Mouse (Mus musculus): ENCODE results near the gene Hist1h2bc.
"Not testable (repeated sequence)": the region's sequence is repeated elsewhere in the genome, so short reads cannot be mapped to it uniquely, and the experiment has no call there.

Gene Hist1h2bc

GRCm38 (mm10) chr13:23683755-23684281 is at the start of gene Hist1h2bc, which contains the start of gene Hist1h2ac:
Gene Hist1h2bc, plus strand, starts transcription at chr13:23684199.
Gene Hist1h2ac, minus strand, starts transcription at chr13:23683948.
- peak; percentile 87 to 88 for DNase-seq (ENCODE audit: low spot score in 2 of 2)

DNA sequence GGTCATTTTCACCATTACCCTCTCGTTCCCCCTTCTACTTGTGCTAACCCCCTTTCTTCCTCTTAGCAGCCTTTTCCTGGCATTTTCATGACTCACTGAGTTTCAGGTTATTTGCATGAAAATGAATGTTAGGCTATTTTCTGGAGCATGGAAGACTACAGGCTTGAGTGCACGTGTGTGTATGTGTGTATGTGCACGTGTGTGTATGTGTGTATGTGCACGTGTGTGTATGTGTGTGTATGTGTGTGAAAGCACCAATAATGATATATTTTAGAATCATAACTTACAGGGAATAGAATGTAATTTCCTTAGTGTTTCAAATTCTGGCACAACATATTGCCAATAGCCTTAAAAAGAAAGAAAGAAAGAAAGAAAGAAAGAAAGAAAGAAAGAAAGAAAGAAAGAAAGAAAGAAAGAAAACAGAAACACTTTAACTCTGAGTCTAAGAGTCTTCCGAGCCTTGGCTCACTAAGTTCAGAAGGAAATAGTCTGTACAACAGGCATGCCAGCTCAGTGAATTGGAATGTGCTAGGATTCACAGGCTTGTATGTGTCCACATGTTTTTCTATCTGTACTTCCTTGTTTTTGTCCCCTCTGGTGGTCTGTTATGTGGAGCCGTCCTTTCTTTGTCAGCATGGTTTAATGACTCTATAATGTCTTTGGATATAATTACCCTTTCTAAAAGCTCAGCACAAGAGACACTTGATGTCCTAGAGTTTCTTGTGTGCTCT is 24.2 kb upstream of the Hist1h2bc start:
- no peak for DNase-seq (ENCODE audit: low spot score in 2 of 2)

GRCm38 (mm10) chr13:23662536-23662935 is 21.5 kb upstream of the Hist1h2bc start:
- no peak for DNase-seq (ENCODE audit: low spot score in 2 of 2)

DNA sequence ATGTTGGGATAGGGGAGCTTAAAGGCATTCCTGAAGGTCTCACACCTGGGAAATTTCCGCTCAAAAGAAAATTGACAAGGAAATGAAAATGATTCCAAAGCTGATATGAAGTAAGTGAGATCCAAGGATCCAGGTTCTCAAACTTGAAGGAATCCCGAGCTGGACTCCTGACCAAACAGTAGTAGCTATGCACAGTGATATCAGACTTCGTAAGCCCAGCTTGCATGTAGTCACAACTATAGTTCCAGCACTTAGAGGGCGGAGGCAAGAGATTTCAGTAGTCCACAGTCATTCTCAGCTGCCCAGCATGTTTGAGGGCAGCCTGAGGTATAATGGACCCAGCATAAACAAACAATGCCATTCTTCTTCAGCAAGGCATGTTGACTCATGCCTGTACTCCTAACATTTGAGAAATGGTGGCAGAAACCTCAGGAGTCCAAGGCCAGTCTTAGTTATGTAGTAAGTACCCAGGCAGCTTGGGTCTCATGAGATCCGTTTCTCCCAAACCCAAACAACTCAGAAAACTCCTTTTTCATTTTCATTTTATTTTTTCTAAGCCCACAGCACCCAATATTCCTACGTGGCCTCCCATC is 1.9 kb upstream of the Hist1h2bc start:
- no peak for DNase-seq (ENCODE audit: low spot score in 2 of 2)

DNA sequence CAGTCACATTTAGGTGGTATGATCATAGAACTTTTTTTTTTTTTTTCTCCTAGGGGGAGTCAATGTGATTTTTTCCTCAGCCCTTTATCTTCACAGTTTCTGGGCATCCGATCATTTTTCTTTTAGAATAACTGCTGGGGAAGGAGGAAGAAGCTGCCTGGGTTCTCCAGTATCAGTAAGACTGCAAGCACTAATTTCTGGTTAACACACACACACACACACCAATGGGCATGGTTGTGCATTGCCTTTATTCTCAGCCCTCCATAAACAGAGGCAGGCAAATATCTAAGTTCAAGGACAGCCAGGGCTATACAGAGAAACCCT is 1.4 kb upstream of the Hist1h2bc start:
- DNase-seq (ENCODE audit: low spot score in 2 of 2) = no peak

DNA sequence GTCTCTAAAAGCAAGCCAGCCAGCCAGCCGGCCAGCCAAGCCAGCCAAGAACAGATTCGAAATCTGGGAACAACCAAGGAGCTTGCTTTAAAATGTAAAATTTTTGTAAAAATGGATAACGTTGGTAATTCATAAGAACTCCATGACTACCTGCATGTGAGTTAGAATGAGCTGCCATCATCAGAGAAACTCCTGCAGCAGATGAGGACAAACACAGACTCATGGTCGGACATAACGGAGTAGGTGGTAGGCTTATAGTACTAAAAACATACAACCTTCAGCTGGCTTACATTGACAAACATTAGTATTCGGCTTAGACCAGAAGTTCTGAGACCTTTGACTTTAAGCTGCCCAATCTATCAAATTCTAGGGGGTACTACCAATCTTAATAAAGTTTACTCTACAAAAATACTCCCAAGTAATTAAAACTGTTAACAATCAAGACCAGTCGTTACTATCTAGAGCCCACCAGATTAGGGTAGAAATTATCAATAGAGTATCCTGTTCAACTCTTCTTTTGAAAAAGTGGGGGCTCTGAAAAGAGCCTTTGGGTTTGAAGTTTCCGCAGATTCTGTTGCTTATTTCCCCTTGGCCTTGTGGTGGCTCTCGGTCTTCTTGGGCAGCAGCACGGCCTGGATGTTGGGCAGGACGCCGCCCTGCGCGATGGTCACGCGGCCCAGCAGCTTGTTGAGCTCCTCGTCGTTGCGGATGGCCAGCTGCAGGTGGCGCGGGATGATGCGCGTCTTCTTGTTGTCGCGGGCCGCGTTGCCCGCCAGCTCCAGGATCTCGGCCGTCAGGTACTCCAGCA is 848 bp upstream of the Hist1h2bc start:
- DNase-seq (ENCODE audit: low spot score in 2 of 2) = not testable (repeated sequence)

DNA sequence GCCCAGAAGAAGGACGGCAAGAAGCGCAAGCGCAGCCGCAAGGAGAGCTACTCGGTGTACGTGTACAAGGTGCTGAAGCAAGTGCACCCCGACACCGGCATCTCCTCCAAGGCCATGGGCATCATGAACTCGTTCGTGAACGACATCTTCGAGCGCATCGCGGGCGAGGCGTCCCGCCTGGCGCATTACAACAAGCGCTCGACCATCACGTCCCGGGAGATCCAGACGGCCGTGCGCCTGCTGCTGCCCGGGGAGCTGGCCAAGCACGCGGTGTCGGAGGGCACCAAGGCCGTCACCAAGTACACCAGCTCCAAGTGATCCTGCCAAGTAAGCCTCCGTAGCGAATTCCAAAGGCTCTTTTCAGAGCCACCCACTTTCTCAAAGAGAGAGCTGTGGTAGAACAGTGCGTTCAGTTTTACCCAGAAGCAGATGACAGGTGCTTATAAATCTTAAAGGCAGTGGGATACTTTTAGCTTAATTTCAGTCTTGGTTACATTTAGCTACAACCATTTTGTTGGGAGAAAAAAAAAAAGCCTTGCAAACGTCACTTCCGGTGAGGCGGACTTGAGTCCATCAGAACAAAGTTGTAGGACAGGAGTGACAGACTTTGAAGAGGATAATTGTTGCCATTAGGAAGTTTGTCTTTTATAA is 421 bp downstream of the Hist1h2bc start:
- DNase-seq (ENCODE audit: low spot score in 2 of 2) = peak; percentile 65 to 75

- DNase-seq (ENCODE audit: low spot score in 2 of 2) = peak; percentile 7 to 16
Observed at GRCm38 (mm10) chr13:23685121-23685861, 1.3 kb downstream of the Hist1h2bc start.

DNA sequence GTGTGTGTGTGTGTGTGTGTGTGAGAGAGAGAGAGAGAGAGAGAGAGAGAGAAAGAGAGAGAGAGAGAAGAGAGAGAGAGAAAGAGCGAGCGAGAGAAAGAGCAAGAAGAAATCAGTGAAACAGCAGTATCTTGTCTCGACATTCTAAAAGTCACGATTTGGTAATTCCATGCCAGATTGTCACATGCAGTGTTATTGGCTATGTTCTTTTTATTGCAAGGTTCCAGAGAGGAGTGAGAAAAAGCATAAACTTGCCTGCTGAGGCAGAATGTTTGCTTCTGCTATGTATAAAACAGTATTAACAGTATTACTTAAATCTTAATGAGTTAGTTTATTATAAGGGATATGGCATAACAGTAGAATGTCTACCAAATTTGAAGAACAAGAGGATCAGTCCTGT is 2.0 kb downstream of the Hist1h2bc start:
- no peak for DNase-seq (ENCODE audit: low spot score in 2 of 2)

- DNase-seq (ENCODE audit: low spot score in 2 of 2) = no peak
Observed at GRCm38 (mm10) chr13:23687181-23687580, 3.2 kb downstream of the Hist1h2bc start.

GRCm38 (mm10) chr13:23687907-23688306 is 3.9 kb downstream of the Hist1h2bc start:
- no peak for DNase-seq (ENCODE audit: low spot score in 2 of 2)

DNA sequence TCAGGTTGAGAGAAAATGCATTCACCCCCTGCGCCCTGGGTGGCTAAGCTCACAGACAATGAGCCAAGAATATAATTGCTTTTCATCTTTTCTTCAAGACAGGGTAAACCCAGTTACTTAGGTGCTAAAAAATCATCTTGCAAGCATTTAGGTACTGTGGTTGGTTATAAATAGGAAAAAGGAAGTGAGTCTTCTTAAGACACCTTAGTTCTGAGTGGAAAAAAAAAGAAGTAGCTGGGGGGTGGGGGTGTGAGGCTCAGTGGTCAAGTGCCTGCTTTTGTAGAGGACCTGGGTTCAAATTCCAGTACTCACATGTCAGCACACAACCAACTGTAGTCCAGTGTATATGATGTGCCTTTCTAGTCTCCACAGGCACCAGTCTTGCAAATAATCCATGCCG is 5.0 kb downstream of the Hist1h2bc start:
- DNase-seq (ENCODE audit: low spot score in 2 of 2) = no peak

- no peak for DNase-seq (ENCODE audit: low spot score in 2 of 2)
Observed at GRCm38 (mm10) chr13:23689459-23689858, 5.5 kb downstream of the Hist1h2bc start.

GRCm38 (mm10) chr13:23693856-23694440 is 9.9 kb downstream of the Hist1h2bc start:
- no peak for DNase-seq (ENCODE audit: low spot score in 2 of 2)

DNA sequence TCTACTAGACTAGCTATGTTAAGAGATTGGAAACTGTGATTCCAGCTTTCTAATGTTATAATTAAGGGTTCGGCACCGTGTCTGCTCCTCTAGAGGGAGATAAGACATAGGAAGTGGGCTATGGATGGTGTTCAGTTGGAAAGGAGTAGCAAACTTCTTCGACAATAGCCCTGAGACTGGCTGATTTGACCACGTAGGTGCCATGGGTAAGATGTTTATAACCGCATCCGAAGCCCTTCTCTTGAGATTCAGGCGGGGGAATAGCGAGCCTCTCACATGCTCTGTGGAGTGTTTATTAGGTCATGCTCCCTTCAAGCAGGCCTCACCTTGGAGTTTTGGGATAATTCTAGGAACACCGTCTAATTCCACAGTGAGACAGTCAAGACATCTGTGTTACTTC is 11.0 kb downstream of the Hist1h2bc start:
- no peak for DNase-seq (ENCODE audit: low spot score in 2 of 2)

DNA sequence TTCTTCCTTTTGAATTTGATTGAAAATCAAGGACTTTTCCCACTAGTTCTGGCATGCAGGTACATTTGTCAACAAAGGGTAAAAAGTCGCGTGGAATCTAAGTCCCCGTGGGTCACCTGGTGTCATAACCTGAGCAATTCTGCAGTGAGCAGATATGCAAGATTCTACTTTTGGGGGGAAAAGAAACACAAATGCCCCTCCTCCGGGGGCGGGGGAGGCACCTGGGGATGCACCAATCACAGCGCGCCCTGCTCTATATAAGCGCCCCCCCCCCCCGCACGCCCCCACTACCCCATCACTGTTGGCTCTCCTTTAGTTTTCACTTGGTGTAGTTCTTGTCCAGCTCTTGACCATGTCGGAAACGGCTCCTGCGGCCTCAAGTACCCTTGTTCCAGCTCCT is 11.5 kb downstream of the Hist1h2bc start, which contains the start of gene Hist1h1t:
TSS of gene Hist1h1t (plus strand) at position 301 of the 400 bp plus-strand sequence.
- no peak for DNase-seq (ENCODE audit: low spot score in 2 of 2)

DNA sequence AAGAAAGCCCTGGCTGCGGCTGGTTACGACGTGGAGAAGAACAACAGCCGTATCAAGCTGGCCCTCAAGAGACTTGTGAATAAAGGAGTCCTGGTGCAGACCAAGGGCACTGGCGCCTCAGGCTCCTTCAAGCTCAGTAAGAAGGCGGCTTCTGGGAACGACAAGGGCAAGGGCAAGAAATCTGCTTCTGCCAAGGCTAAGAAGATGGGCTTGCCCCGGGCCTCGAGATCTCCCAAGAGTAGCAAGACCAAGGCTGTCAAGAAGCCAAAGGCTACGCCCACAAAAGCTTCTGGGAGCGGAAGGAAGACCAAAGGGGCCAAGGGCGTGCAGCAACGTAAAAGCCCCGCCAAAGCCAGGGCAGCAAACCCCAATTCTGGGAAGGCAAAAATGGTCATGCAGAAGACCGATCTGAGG is 12.1 kb downstream of the Hist1h2bc start:
- no peak for DNase-seq (ENCODE audit: low spot score in 2 of 2)

GRCm38 (mm10) chr13:23697491-23698299 is 13.7 kb downstream of the Hist1h2bc start:
- peak; percentile 64 to 74 for DNase-seq (ENCODE audit: low spot score in 2 of 2)

DNA sequence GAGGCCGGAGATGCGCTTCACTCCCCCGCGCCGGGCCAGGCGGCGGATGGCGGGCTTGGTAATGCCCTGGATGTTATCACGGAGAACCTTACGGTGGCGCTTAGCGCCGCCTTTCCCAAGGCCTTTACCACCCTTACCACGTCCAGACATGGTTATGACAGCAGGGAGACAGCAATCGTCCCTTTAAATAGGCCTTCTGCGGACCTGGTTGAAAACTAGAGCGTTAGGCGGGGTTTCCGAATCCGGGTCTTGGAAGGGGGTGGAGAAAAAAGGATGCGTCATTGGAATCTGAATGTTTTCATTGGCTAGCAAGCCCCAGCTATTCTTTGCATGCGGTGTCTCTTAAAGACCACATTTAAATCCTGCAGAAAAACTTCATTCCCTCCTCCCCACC is 14.3 kb downstream of the Hist1h2bc start, which contains the start of gene Hist1h4c:
TSS of gene Hist1h4c (minus strand) at position 155 of the 394 bp plus-strand sequence.
- peak; percentile 99 for DNase-seq (ENCODE audit: low spot score in 2 of 2)

- DNase-seq (ENCODE audit: low spot score in 2 of 2) = no peak
Observed at GRCm38 (mm10) chr13:23698996-23699395, 15.0 kb downstream of the Hist1h2bc start.
